Mouse (Mus musculus): Measurements from ENCODE around the gene Gins1. TPM values are rescaled to one million over a fixed set of nuclear protein-coding genes. Genes with fewer than 3 reads are reported as not detected.

Gins1 gene
- polyA plus RNA-seq (2014; fragmentation: Nextera tagmentation; extraction: Ambion mirVana) = 28.2 and 30.9 TPM in 2 replicates

DNA sequence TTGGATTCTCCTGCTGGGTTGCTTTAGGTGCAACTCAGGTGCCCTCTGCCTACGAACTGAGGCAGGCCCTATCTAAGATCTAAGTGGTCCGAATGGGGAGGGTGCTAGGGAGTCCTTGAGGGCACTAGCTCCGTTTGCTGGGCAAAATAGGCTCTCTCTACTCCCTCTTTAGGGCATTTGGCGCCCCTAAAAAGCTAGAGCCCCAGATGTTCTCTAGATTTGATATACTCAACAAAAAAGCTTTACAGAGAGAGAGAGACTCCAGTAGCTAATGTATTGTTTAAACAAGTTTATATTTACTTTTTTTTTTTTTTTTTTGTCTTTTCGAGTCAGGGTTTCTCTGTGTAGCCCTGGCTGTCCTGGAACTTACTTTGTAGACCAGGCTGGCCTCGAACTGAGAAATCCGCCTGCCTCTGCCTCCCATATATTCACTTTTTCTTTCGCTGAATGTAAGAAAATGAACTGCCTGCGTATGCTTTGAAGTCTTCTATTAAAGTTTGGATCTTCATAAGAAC is at the start of gene Gins1:
Gene Gins1, plus strand, starts transcription at position 465 of the 515 bp plus-strand sequence.
- Histone ChIP-seq H3K9me3 (ENCODE audit: control insufficient read depth, low read length) (no peaks in the 10 kb centered on the region), H3K4me2 (ENCODE audit: low read length) (peak within 1 kb of the TSS; percentile 97), H3K4me1 (ENCODE audit: control insufficient read depth in 2 of 2, insufficient read depth in 2 of 2, low read length in 2 of 2) (peaks cover 4 to 5% of the 10 kb centered on the region in 2 experiments), H3K36me3 (ENCODE audit: control insufficient read depth, insufficient read depth, low read length) (peaks cover 3% of the 10 kb centered on the region; the same call in 1 of the 2 replicates), H3K27ac (replicated peaks in 1 of 2; ENCODE audit: control insufficient read depth in 1 of 2, insufficient read depth in 1 of 2, low read depth in 2 of 2, low read length in 2 of 2) (peak within 1 kb of the TSS; percentile 83 to 90), H3K27me3 (ENCODE audit: control insufficient read depth, insufficient read depth, low read length) (no peaks in the 10 kb centered on the region), H3K4me3 (ENCODE audit: control insufficient read depth in 1 of 2, insufficient read depth in 1 of 2, low read depth in 1 of 2, low read length in 2 of 2) (peak within 1 kb of the TSS; percentile 65 to 83), H3K9ac (ENCODE audit: low read length) (peak within 1 kb of the TSS; percentile 87)
- WGBS = 36% methylated on average over 9 of the region's 9 CpGs
- ATAC-seq (ENCODE audit: insufficient number of reproducible peaks, insufficient read depth, low FRiP score, low read depth) = no peak

DNA sequence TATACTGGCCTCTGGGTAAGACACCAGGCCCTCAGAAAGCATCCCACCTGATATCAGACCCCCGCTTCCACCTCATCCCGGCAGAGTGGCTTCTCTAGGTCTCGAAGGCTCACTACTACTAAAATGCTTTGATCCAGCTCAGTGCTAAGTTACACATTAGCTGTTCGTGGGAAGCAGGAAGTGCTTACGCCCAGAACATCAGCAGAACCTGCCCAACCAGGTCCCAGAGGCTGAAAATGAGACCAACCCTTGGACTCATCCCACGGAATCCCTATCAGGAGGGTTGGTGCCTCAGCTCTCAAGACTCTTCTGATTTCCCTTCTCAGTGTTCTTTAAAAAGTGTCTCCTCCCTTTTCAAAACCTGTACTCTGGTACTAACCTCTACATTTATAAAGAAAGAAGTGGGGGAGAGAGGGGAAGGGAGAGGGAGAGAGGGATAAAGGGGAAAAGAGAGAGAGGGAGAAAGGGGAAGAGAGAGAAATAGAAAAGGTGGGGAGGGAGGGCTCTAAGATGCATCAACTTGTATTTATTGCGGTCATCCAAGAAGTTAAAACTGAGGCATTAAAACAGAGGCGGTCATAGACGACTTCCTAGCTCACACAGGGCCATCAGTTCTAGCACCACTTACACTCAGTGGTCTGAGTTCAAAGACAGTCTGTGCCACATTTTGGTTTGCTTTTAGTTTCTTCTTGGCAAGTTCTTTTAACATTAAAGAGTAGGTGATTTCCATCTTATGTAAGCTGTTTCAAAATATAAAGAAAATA is 46.3 kb upstream of the Gins1 start:
- H3K4me3 ChIP-seq (ENCODE audit: control insufficient read depth in 1 of 2, insufficient read depth in 1 of 2, low read depth in 1 of 2, low read length in 2 of 2) = no peak overlapping the region
- WGBS = 81% methylated on average over 9 of the region's 9 CpGs
- no peaks in the 10 kb centered on the region for H3K4me1 ChIP-seq (ENCODE audit: control insufficient read depth in 2 of 2, insufficient read depth in 2 of 2, low read length in 2 of 2)
- no peaks in the 10 kb centered on the region for H3K9me3 ChIP-seq (ENCODE audit: control insufficient read depth, low read length)
- no peaks in the 10 kb centered on the region for H3K36me3 ChIP-seq (ENCODE audit: control insufficient read depth, insufficient read depth, low read length)
- no peak overlapping the region for H3K9ac ChIP-seq (ENCODE audit: low read length)
- H3K27me3 ChIP-seq (ENCODE audit: control insufficient read depth, insufficient read depth, low read length) = no peaks in the 10 kb centered on the region
- H3K4me2 ChIP-seq (ENCODE audit: low read length) = no peak overlapping the region
- no peak overlapping the region for H3K27ac ChIP-seq (replicated peaks in 1 of 2; ENCODE audit: control insufficient read depth in 1 of 2, insufficient read depth in 1 of 2, low read depth in 2 of 2, low read length in 2 of 2)
- ATAC-seq (ENCODE audit: insufficient number of reproducible peaks, insufficient read depth, low FRiP score, low read depth) = no peak

- H3K9me3 ChIP-seq (ENCODE audit: control insufficient read depth, low read length) = no peaks in the 10 kb centered on the region
- H3K4me1 ChIP-seq (ENCODE audit: control insufficient read depth in 2 of 2, insufficient read depth in 2 of 2, low read length in 2 of 2) = no peaks in the 10 kb centered on the region
- ATAC-seq (ENCODE audit: insufficient number of reproducible peaks, insufficient read depth, low FRiP score, low read depth) = no peak
- no peak overlapping the region for H3K9ac ChIP-seq (ENCODE audit: low read length)
- no peak overlapping the region for H3K4me3 ChIP-seq (ENCODE audit: control insufficient read depth in 1 of 2, insufficient read depth in 1 of 2, low read depth in 1 of 2, low read length in 2 of 2)
- 70% methylated on average over 11 of the region's 11 CpGs for WGBS
- H3K36me3 ChIP-seq (ENCODE audit: control insufficient read depth, insufficient read depth, low read length) = no peaks in the 10 kb centered on the region
- H3K27ac ChIP-seq (replicated peaks in 1 of 2; ENCODE audit: control insufficient read depth in 1 of 2, insufficient read depth in 1 of 2, low read depth in 2 of 2, low read length in 2 of 2) = no peak overlapping the region
- no peak overlapping the region for H3K4me2 ChIP-seq (ENCODE audit: low read length)
- no peaks in the 10 kb centered on the region for H3K27me3 ChIP-seq (ENCODE audit: control insufficient read depth, insufficient read depth, low read length)
Observed at GRCm38 (mm10) chr2:150859709-150860470, 45.3 kb upstream of the Gins1 start.

DNA sequence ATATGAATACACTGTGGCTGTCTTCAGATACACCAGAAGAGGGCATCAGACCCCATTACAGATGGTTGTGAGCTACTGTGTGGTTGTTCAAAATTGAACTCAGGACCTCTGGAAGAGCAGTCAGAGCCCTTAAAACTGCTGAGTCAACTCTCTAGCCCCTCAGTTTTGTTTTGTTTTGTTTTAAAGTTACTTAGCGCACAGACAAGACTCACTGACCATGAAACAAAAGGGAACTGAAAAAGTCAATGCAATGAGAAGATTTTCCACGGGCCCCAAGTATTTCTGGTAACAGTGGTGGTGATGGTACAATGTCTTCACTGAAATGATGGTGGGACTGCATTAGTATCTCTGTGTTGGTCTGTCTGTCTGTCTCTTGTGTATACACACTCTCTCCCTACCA is 44.1 kb upstream of the Gins1 start:
- WGBS = 88% methylated on average over 2 of the region's 2 CpGs
- no peaks in the 10 kb centered on the region for H3K27me3 ChIP-seq (ENCODE audit: control insufficient read depth, insufficient read depth, low read length)
- no peaks in the 10 kb centered on the region for H3K4me1 ChIP-seq (ENCODE audit: control insufficient read depth in 2 of 2, insufficient read depth in 2 of 2, low read length in 2 of 2)
- H3K36me3 ChIP-seq (ENCODE audit: control insufficient read depth, insufficient read depth, low read length) = no peaks in the 10 kb centered on the region
- H3K4me2 ChIP-seq (ENCODE audit: low read length) = no peak overlapping the region
- H3K9ac ChIP-seq (ENCODE audit: low read length) = no peak overlapping the region
- H3K27ac ChIP-seq (replicated peaks in 1 of 2; ENCODE audit: control insufficient read depth in 1 of 2, insufficient read depth in 1 of 2, low read depth in 2 of 2, low read length in 2 of 2) = no peak overlapping the region
- no peak overlapping the region for H3K4me3 ChIP-seq (ENCODE audit: control insufficient read depth in 1 of 2, insufficient read depth in 1 of 2, low read depth in 1 of 2, low read length in 2 of 2)
- ATAC-seq (ENCODE audit: insufficient number of reproducible peaks, insufficient read depth, low FRiP score, low read depth) = no peak
- H3K9me3 ChIP-seq (ENCODE audit: control insufficient read depth, low read length) = no peaks in the 10 kb centered on the region

DNA sequence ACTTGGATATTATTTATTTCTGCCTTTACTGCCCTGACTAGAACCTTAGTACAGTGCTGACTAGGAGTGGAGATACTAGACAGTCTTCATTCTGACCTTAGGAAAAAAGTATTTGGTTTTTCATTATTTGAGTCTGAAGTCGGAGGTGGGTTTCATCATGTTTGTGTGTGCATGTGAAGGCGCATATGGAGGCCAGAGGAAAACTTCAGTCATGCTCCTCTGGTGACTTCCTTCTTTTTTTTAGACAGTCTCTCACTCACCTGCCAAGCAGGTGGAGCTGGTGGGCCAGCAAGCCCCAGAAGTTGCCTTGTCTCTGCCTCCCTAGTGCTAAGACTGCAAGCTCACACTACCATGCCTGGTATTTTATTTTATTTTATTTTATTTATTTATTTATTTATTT is 38.2 kb upstream of the Gins1 start:
- Histone ChIP-seq H3K27ac (replicated peaks in 1 of 2; ENCODE audit: control insufficient read depth in 1 of 2, insufficient read depth in 1 of 2, low read depth in 2 of 2, low read length in 2 of 2) (no peak overlapping the region), H3K4me2 (ENCODE audit: low read length) (no peak overlapping the region), H3K4me1 (ENCODE audit: control insufficient read depth in 2 of 2, insufficient read depth in 2 of 2, low read length in 2 of 2) (no peaks in the 10 kb centered on the region), H3K36me3 (ENCODE audit: control insufficient read depth, insufficient read depth, low read length) (no peaks in the 10 kb centered on the region), H3K27me3 (ENCODE audit: control insufficient read depth, insufficient read depth, low read length) (no peaks in the 10 kb centered on the region), H3K9ac (ENCODE audit: low read length) (no peak overlapping the region), H3K4me3 (ENCODE audit: control insufficient read depth in 1 of 2, insufficient read depth in 1 of 2, low read depth in 1 of 2, low read length in 2 of 2) (no peak overlapping the region), H3K9me3 (ENCODE audit: control insufficient read depth, low read length) (no peaks in the 10 kb centered on the region)
- no peak for ATAC-seq (ENCODE audit: insufficient number of reproducible peaks, insufficient read depth, low FRiP score, low read depth)
- 92% methylated on average over 2 of the region's 2 CpGs for WGBS

- Histone ChIP-seq H3K9ac (ENCODE audit: low read length) (no peak overlapping the region), H3K36me3 (ENCODE audit: control insufficient read depth, insufficient read depth, low read length) (no peaks in the 10 kb centered on the region), H3K4me2 (ENCODE audit: low read length) (no peak overlapping the region), H3K27me3 (ENCODE audit: control insufficient read depth, insufficient read depth, low read length) (no peaks in the 10 kb centered on the region), H3K4me3 (ENCODE audit: control insufficient read depth in 1 of 2, insufficient read depth in 1 of 2, low read depth in 1 of 2, low read length in 2 of 2) (no peak overlapping the region), H3K27ac (replicated peaks in 1 of 2; ENCODE audit: control insufficient read depth in 1 of 2, insufficient read depth in 1 of 2, low read depth in 2 of 2, low read length in 2 of 2) (no peak overlapping the region), H3K9me3 (ENCODE audit: control insufficient read depth, low read length) (no peaks in the 10 kb centered on the region), H3K4me1 (ENCODE audit: control insufficient read depth in 2 of 2, insufficient read depth in 2 of 2, low read length in 2 of 2) (no peaks in the 10 kb centered on the region)
- WGBS = 66% methylated on average over 1 of the region's 1 CpGs
- ATAC-seq (ENCODE audit: insufficient number of reproducible peaks, insufficient read depth, low FRiP score, low read depth) = no peak
Observed at GRCm38 (mm10) chr2:150869446-150869845, 35.8 kb upstream of the Gins1 start.

GRCm38 (mm10) chr2:150874508-150874907 is 30.7 kb upstream of the Gins1 start:
- ATAC-seq (ENCODE audit: insufficient number of reproducible peaks, insufficient read depth, low FRiP score, low read depth) = no peak
- no peak overlapping the region for H3K27ac ChIP-seq (replicated peaks in 1 of 2; ENCODE audit: control insufficient read depth in 1 of 2, insufficient read depth in 1 of 2, low read depth in 2 of 2, low read length in 2 of 2)
- no peaks in the 10 kb centered on the region for H3K4me1 ChIP-seq (ENCODE audit: control insufficient read depth in 2 of 2, insufficient read depth in 2 of 2, low read length in 2 of 2)
- H3K4me2 ChIP-seq (ENCODE audit: low read length) = no peak overlapping the region
- H3K36me3 ChIP-seq (ENCODE audit: control insufficient read depth, insufficient read depth, low read length) = no peaks in the 10 kb centered on the region
- H3K4me3 ChIP-seq (ENCODE audit: control insufficient read depth in 1 of 2, insufficient read depth in 1 of 2, low read depth in 1 of 2, low read length in 2 of 2) = no peak overlapping the region
- H3K9ac ChIP-seq (ENCODE audit: low read length) = no peak overlapping the region
- H3K9me3 ChIP-seq (ENCODE audit: control insufficient read depth, low read length) = no peaks in the 10 kb centered on the region
- 88% methylated on average over 1 of the region's 1 CpGs for WGBS
- H3K27me3 ChIP-seq (ENCODE audit: control insufficient read depth, insufficient read depth, low read length) = no peaks in the 10 kb centered on the region

Measured in heart, embryonic 14.5 days (tissue).